Mouse (Mus musculus) urinary bladder, postnatal 0 days (tissue): Measurements from ENCODE around the gene Gm15140. TPM values are rescaled to one million over a fixed set of nuclear protein-coding genes. Genes with fewer than 3 reads are reported as not detected.

Experiments
- polyA plus RNA-seq: library from polyadenylated mRNA; unstranded; fragments of >200 nt; fragmentation: Nextera tagmentation; extraction: Ambion mirVana; gene quantifications from 2 replicates; pipeline ENCODE4 v1.2.1, GENCODE M21; 2015

Gene Gm15140
- polyA plus RNA-seq = not detected in 2 replicates

DNA sequence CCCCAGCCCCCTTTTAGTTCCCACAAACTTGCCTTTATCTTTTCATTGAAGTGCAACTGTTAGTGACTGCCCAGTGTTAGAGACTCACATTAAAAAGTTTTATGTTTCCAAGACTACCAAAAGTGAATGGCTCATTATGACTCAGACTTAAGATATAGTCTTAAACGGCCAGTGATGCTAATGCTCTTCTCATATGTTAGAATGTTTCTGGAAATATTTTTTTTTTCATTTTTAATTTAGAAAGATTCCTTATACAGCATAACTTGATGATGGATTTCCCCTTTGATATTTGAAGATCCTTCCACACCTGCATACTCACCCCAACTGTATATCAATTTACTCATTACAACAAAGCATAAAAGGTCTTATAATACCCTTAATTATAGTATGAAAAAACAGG is at the start of gene Gm15140:
Gene Gm15140, minus strand, starts transcription at position 101 of the 400 bp plus-strand sequence.

Other genes starting within 250 kb of the Gm15140 start
- gene Samt1, start 108.0 kb downstream of the Gm15140 start, polyA plus RNA-seq = not detected in 2 replicates
- not detected in 2 replicates for gene 4921511M17Rik, start 86.9 kb downstream of the Gm15140 start, polyA plus RNA-seq
- gene Gm10057, start 65.6 kb downstream of the Gm15140 start, polyA plus RNA-seq = not detected in 2 replicates
- not detected in 2 replicates for gene 4930524N10Rik, start 222.7 kb upstream of the Gm15140 start, polyA plus RNA-seq